Mouse (Mus musculus): ENCODE data around the gene Btbd1. TPM values are rescaled to one million over a fixed set of nuclear protein-coding genes. Genes with fewer than 3 reads are reported as not detected.

Btbd1 gene
- total and polyA plus RNA-seq, 2 experiments, result 12.5 to 31.7 TPM

DNA sequence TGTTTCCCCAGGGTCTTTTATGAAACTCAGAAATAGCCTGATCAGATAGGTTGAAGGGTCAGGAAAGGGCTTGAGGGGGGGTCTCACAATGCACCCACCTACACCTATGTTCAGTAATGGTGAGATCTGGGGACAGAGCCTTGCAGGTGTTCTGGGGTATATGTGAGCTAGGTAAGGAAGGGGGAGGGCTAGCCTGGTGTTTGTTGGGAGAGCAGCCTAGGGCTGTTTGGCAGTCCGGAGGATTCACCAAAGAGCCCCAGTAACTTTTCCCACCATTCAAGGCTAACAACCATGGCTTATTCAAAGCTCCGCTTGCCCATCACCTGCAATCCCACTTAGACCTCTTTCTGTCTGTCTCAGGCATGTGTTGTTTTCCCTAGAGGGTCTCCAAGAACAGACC is 32.2 kb upstream of the Btbd1 start:
- H3K4me3 ChIP-seq (ENCODE audit: insufficient read depth, low read depth, low read length), result no peak overlapping the region

DNA sequence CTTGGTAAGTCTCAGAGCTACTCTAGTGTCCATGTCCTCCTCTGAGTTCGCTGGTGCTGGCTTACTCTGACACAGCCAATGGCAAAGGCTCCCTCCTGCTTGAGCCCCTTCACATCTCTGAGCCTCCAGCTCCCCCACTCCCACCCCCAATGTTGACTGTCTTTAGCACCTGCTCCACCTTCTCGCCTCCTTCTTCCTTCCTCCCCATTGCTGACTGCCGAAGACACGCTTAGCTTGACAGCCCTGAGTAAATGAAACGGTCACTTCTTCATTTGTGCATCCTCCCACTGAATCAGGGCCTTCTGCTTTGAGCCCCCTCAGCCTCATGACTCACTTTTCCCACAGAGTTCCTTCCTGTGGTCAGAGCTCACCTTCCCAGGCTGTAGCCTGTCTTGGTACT is 31.8 kb upstream of the Btbd1 start:
- Histone ChIP-seq H3K27ac (replicated peaks; ENCODE audit: insufficient read depth, low read depth, low read length) (no peak overlapping the region), H3K27me3 (ENCODE audit: control insufficient read depth, insufficient read depth, low read length) (peaks cover 6% of the 10 kb centered on the region; the same call in 1 of the 2 replicates)
- DNase-seq (ENCODE audit: extremely low read depth, low read depth, low spot score), result no peak

More for the DNA sequence above, 32.2 kb upstream of the Btbd1 start:
- H3K27ac ChIP-seq (replicated peaks; ENCODE audit: insufficient read depth, low read depth, low read length), result no peak overlapping the region
- WGBS, result 81% methylated on average over 2 of the region's 2 CpGs
- no peaks in the 10 kb centered on the region for H3K36me3 ChIP-seq (ENCODE audit: control insufficient read depth, insufficient read depth, low read length)
- TF ChIP-seq CTCF (IDR thresholded peaks at IDR 0.05; ENCODE audit: low read depth, low read length) (no peak), POLR2A (IDR thresholded peaks at IDR 0.05; ENCODE audit: extremely low read depth, insufficient read depth, low read length) (no peak)
- peaks cover 6% of the 10 kb centered on the region; the same call in 1 of the 2 replicates for H3K27me3 ChIP-seq (ENCODE audit: control insufficient read depth, insufficient read depth, low read length)
- no peak overlapping the region for H3K9ac ChIP-seq (ENCODE audit: low read depth, low read length)
- H3K4me1 ChIP-seq (ENCODE audit: control insufficient read depth, insufficient read depth, low read length), result no peaks in the 10 kb centered on the region
- DNase-seq (ENCODE audit: extremely low read depth, low read depth, low spot score), result no peak
- H3K79me2 ChIP-seq (ENCODE audit: control insufficient read depth, insufficient read depth, low read length), result no peaks in the 10 kb centered on the region

DNA sequence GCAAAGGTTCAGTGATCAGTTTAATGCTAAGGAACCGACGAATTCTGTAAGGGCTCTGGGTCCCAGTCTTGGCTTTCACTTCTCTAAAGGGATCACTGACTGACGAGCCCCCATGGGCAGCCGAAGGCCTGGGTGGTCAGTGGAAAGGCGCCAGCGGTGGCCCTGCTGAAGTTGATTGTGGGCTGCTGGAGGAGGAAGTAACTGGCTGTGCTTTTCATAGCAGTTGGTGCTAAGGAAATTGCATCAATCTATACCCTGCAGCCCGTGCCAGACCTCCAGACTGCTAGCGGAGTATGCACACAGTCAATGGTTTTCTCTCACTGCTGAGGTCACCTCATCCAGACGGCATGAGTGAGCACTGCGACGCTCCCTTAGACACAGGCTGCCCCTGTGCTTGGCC is 30.8 kb upstream of the Btbd1 start:
- Histone ChIP-seq H3K27me3 (ENCODE audit: control insufficient read depth, insufficient read depth, low read length) (peaks cover 6% of the 10 kb centered on the region; the same call in 1 of the 2 replicates), H3K4me1 (ENCODE audit: control insufficient read depth, insufficient read depth, low read length) (no peaks in the 10 kb centered on the region), H3K9ac (ENCODE audit: low read depth, low read length) (no peak overlapping the region; the same call in 1 of the 2 replicates), H3K79me2 (ENCODE audit: control insufficient read depth, insufficient read depth, low read length) (no peaks in the 10 kb centered on the region), H3K4me3 (ENCODE audit: insufficient read depth, low read depth, low read length) (peak overlapping the region; percentile 65; the same call in 1 of the 2 replicates), H3K36me3 (ENCODE audit: control insufficient read depth, insufficient read depth, low read length) (no peaks in the 10 kb centered on the region), H3K27ac (replicated peaks; ENCODE audit: insufficient read depth, low read depth, low read length) (peak overlapping the region; percentile 54)
- peak; percentile 33 for DNase-seq (ENCODE audit: extremely low read depth, low read depth, low spot score)
- WGBS, result 44% methylated on average over 11 of the region's 11 CpGs
- TF ChIP-seq CTCF (IDR thresholded peaks at IDR 0.05; ENCODE audit: low read depth, low read length) (no peak), POLR2A (IDR thresholded peaks at IDR 0.05; ENCODE audit: extremely low read depth, insufficient read depth, low read length) (no peak)

More for the DNA sequence above, 31.8 kb upstream of the Btbd1 start:
- 45% methylated on average over 5 of the region's 5 CpGs for WGBS
- Histone ChIP-seq H3K36me3 (ENCODE audit: control insufficient read depth, insufficient read depth, low read length) (no peaks in the 10 kb centered on the region), H3K9ac (ENCODE audit: low read depth, low read length) (no peak overlapping the region), H3K4me1 (ENCODE audit: control insufficient read depth, insufficient read depth, low read length) (no peaks in the 10 kb centered on the region), H3K79me2 (ENCODE audit: control insufficient read depth, insufficient read depth, low read length) (no peaks in the 10 kb centered on the region), H3K4me3 (ENCODE audit: insufficient read depth, low read depth, low read length) (no peak overlapping the region)
- TF ChIP-seq POLR2A (IDR thresholded peaks at IDR 0.05; ENCODE audit: extremely low read depth, insufficient read depth, low read length) (no peak), CTCF (IDR thresholded peaks at IDR 0.05; ENCODE audit: low read depth, low read length) (no peak)

GRCm38 (mm10) chr7:81858968-81859721 is 29.9 kb upstream of the Btbd1 start, which contains the start of gene Tm6sf1:
TSS of gene Tm6sf1 (plus strand) at chr7:81859001.
- Histone ChIP-seq H3K27ac (replicated peaks; ENCODE audit: insufficient read depth, low read depth, low read length) (peak within 1 kb of the TSS; percentile 54), H3K79me2 (ENCODE audit: control insufficient read depth, insufficient read depth, low read length) (no peaks in the 10 kb centered on the region), H3K36me3 (ENCODE audit: control insufficient read depth, insufficient read depth, low read length) (no peaks in the 10 kb centered on the region), H3K9ac (ENCODE audit: low read depth, low read length) (peak within 1 kb of the TSS; percentile 54), H3K4me3 (ENCODE audit: insufficient read depth, low read depth, low read length) (peak within 1 kb of the TSS; percentile 65), H3K4me1 (ENCODE audit: control insufficient read depth, insufficient read depth, low read length) (no peaks in the 10 kb centered on the region), H3K27me3 (ENCODE audit: control insufficient read depth, insufficient read depth, low read length) (peaks cover 6% of the 10 kb centered on the region; the same call in 1 of the 2 replicates)
- DNase-seq (ENCODE audit: extremely low read depth, low read depth, low spot score), result no peak
- WGBS, result 1% methylated on average over 64 of the region's 64 CpGs
- no peak for TF ChIP-seq CTCF (IDR thresholded peaks at IDR 0.05; ENCODE audit: low read depth, low read length)
- no peak for TF ChIP-seq POLR2A (IDR thresholded peaks at IDR 0.05; ENCODE audit: extremely low read depth, insufficient read depth, low read length)

DNA sequence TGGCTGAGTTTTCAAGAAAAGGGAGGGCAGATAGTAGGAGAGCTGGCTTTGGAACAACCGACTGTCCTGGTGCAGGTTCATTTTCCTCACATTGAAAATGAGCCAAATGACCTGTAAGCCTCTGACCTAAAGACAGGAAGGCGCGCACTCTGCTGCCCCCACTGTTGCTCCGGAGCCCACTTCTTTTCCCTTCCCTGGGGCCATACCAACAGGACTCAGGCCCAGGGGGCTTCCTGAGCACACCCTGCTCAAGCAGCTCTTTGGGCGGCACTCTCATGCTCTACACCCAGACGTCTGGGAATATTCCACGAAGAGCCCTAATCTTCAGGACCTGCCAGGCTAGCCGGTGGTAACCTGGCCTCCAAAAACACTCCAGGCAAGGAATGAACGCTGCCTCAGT is 29.0 kb upstream of the Btbd1 start:
- no peak for TF ChIP-seq CTCF (IDR thresholded peaks at IDR 0.05; ENCODE audit: low read depth, low read length)
- no peak for TF ChIP-seq POLR2A (IDR thresholded peaks at IDR 0.05; ENCODE audit: extremely low read depth, insufficient read depth, low read length)
- Histone ChIP-seq H3K79me2 (ENCODE audit: control insufficient read depth, insufficient read depth, low read length) (no peaks in the 10 kb centered on the region), H3K36me3 (ENCODE audit: control insufficient read depth, insufficient read depth, low read length) (no peaks in the 10 kb centered on the region), H3K4me1 (ENCODE audit: control insufficient read depth, insufficient read depth, low read length) (no peaks in the 10 kb centered on the region), H3K27me3 (ENCODE audit: control insufficient read depth, insufficient read depth, low read length) (peaks cover 6% of the 10 kb centered on the region; the same call in 1 of the 2 replicates), H3K27ac (replicated peaks; ENCODE audit: insufficient read depth, low read depth, low read length) (no peak overlapping the region), H3K4me3 (ENCODE audit: insufficient read depth, low read depth, low read length) (no peak overlapping the region), H3K9ac (ENCODE audit: low read depth, low read length) (no peak overlapping the region)
- WGBS, result 8% methylated on average over 9 of the region's 9 CpGs
- DNase-seq (ENCODE audit: extremely low read depth, low read depth, low spot score), result no peak

DNA sequence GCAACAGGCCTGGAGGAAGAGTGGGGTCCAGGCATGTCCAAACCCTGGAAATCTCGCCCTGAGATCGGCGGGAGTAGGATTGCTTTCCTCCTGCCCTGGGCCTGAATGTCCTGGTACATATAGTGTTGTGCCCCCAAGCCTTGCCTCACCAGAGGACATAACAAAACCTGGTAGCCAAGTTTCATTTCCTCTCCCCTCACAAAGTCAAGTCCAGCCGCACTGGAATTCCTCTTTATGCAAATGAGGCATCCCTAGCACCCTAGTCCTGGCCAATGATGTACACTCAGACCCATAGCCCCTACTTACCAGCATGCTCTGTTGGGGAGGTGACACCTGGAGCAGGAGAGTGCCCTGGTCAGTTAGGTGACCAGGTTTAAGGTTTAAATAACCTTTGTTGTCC is 27.0 kb upstream of the Btbd1 start:
- WGBS, result 58% methylated on average over 4 of the region's 4 CpGs
- no peaks in the 10 kb centered on the region for H3K79me2 ChIP-seq (ENCODE audit: control insufficient read depth, insufficient read depth, low read length)
- no peaks in the 10 kb centered on the region for H3K4me1 ChIP-seq (ENCODE audit: control insufficient read depth, insufficient read depth, low read length)
- DNase-seq (ENCODE audit: extremely low read depth, low read depth, low spot score), result no peak
- no peak overlapping the region for H3K9ac ChIP-seq (ENCODE audit: low read depth, low read length)
- TF ChIP-seq POLR2A (IDR thresholded peaks at IDR 0.05; ENCODE audit: extremely low read depth, insufficient read depth, low read length), result no peak
- no peak overlapping the region for H3K4me3 ChIP-seq (ENCODE audit: insufficient read depth, low read depth, low read length)
- peaks cover 6% of the 10 kb centered on the region; the same call in 1 of the 2 replicates for H3K27me3 ChIP-seq (ENCODE audit: control insufficient read depth, insufficient read depth, low read length)
- no peak overlapping the region for H3K27ac ChIP-seq (replicated peaks; ENCODE audit: insufficient read depth, low read depth, low read length)
- H3K36me3 ChIP-seq (ENCODE audit: control insufficient read depth, insufficient read depth, low read length), result no peaks in the 10 kb centered on the region

Measured in liver, adult 2 months (tissue).